Mouse (Mus musculus): ENCODE data around the gene Drg2. TPM values are rescaled to one million over a fixed set of nuclear protein-coding genes. Genes with fewer than 3 reads are reported as not detected.

Drg2 gene
- polyA plus RNA-seq (2015; fragmentation: Nextera tagmentation; extraction: Ambion mirVana): 47.6 and 52.3 TPM in 2 replicates

DNA sequence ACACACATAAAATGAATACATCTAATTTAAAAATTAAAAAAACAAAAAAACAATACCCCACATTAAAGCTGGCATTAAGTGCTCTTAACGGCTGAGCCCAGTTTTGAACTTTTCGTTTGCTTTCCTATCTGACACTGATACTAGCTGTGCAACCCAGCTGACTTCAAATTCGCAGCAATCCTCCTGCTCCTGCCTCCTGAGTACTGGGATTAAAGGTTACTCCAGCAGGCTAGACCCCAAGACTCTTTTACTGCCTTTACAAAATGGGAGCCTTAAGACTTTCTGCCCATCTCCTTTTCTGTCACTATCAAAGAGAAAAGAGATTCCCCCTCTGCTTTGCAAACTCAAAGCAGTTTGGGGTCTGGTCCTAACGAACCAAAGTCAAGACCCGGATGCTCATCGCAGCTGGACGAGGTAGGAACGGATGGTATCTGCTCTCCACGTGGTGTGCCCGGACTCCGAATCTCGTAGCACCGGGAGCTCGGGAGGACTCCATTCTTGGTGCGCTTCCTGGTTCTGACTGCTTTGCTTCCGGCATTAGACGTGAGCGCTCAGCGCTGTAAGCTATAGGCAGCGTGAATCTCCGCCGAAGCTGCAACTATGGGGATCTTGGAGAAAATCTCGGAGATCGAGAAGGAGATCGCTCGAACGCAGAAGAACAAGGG lies at the start of gene Drg2:
TSS of gene Drg2 (plus strand) at position 512 of the 665 bp plus-strand sequence.
- Histone ChIP-seq H3K36me3 (peaks cover 33% of the 10 kb centered on the region), H3K9me3 (replicated peaks) (no peaks in the 10 kb centered on the region), H3K27me3 (no peaks in the 10 kb centered on the region), H3K4me1 (replicated peaks) (peaks cover 23% of the 10 kb centered on the region), H3K9ac (peak within 1 kb of the TSS; percentile 85), H3K4me3 (replicated peaks) (peak within 1 kb of the TSS; percentile 80), H3K4me2 (peak within 1 kb of the TSS; percentile 88), H3K27ac (peak within 1 kb of the TSS; percentile 59)
- WGBS (ENCODE audit: insufficient replicate concordance): 4% methylated on average over 27 of the region's 27 CpGs
- DNase-seq (peak; percentile 75), ATAC-seq (ENCODE audit: low read depth) (peak; percentile 89)

GRCm38 (mm10) chr11:60406606-60407005 lies 47.8 kb upstream of the Drg2 start:
- ATAC-seq (ENCODE audit: low read depth) (no peak), DNase-seq (no peak)
- H3K4me2 ChIP-seq: no peak overlapping the region
- peaks cover 2% of the 10 kb centered on the region; the same call in 1 of the 2 replicates for H3K4me1 ChIP-seq (replicated peaks)
- H3K36me3 ChIP-seq: peaks cover 87% of the 10 kb centered on the region
- no peak overlapping the region for H3K9ac ChIP-seq
- WGBS (ENCODE audit: insufficient replicate concordance): 90% methylated on average over 1 of the region's 1 CpGs
- H3K9me3 ChIP-seq (replicated peaks): no peaks in the 10 kb centered on the region
- no peak overlapping the region for H3K27ac ChIP-seq
- no peaks in the 10 kb centered on the region for H3K27me3 ChIP-seq
- no peak overlapping the region for H3K4me3 ChIP-seq (replicated peaks)

DNA sequence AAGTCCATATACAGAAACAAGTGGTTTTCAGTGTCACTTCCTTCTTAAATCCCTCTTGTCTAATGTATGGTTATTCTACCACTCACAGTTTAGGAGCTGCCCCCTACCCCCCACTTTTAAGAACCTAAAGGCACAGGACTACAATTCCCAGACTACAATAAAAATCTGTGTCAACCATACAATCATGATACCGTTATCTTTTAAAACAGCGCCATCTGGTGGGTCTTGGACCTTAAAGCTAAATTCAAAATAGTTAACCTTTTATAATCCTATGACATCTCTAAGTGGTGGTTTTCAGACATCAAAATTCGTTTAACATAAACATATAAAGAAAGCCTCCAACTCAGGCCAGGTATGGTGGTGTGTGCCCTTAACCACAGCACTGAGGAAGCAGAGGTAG lies 42.2 kb upstream of the Drg2 start:
- H3K27ac ChIP-seq: no peak overlapping the region
- no peak for ATAC-seq (ENCODE audit: low read depth)
- H3K4me1 ChIP-seq (replicated peaks): peaks cover 25% of the 10 kb centered on the region
- no peak overlapping the region for H3K4me2 ChIP-seq
- no peak overlapping the region for H3K9ac ChIP-seq
- H3K9me3 ChIP-seq (replicated peaks): no peaks in the 10 kb centered on the region
- H3K27me3 ChIP-seq: no peaks in the 10 kb centered on the region
- no peak overlapping the region for H3K4me3 ChIP-seq (replicated peaks)
- peaks cover 31% of the 10 kb centered on the region for H3K36me3 ChIP-seq
- DNase-seq: peak; percentile 20
- WGBS (ENCODE audit: insufficient replicate concordance): 10% methylated on average over 3 of the region's 3 CpGs

- no peaks in the 10 kb centered on the region for H3K27me3 ChIP-seq
- peaks cover 25% of the 10 kb centered on the region for H3K4me1 ChIP-seq (replicated peaks)
- no peak overlapping the region for H3K4me3 ChIP-seq (replicated peaks)
- H3K27ac ChIP-seq: no peak overlapping the region
- H3K4me2 ChIP-seq: no peak overlapping the region
- H3K36me3 ChIP-seq: peaks cover 23% of the 10 kb centered on the region
- DNase-seq (no peak), ATAC-seq (ENCODE audit: low read depth) (no peak)
- no peak overlapping the region for H3K9ac ChIP-seq
- no peaks in the 10 kb centered on the region for H3K9me3 ChIP-seq (replicated peaks)
- WGBS (ENCODE audit: insufficient replicate concordance): 79% methylated on average over 2 of the region's 2 CpGs
These were observed 41.5 kb upstream of the Drg2 start for GRCm38 (mm10) chr11:60412921-60413320.

- Histone ChIP-seq H3K9ac (peak overlapping the region; percentile 84), H3K27me3 (no peaks in the 10 kb centered on the region), H3K9me3 (replicated peaks) (no peaks in the 10 kb centered on the region), H3K36me3 (no peaks in the 10 kb centered on the region; the same call in 1 of the 2 replicates), H3K27ac (peak overlapping the region; percentile 53; the same call in 1 of the 2 replicates), H3K4me1 (replicated peaks) (peaks cover 37% of the 10 kb centered on the region), H3K4me2 (peak overlapping the region; percentile 84), H3K4me3 (replicated peaks) (peak overlapping the region; percentile 91)
- under 1% methylated on average over 21 of the region's 21 CpGs for WGBS (ENCODE audit: insufficient replicate concordance)
- no peak for DNase-seq
- peak; percentile 32 for ATAC-seq (ENCODE audit: low read depth)
These were observed 37.8 kb upstream of the Drg2 start for GRCm38 (mm10) chr11:60416590-60416962.

- Histone ChIP-seq H3K4me3 (replicated peaks) (peak within 1 kb of the TSS; percentile 91), H3K27ac (peak within 1 kb of the TSS; percentile 89), H3K4me2 (peak within 1 kb of the TSS; percentile 89), H3K9me3 (replicated peaks) (no peaks in the 10 kb centered on the region), H3K27me3 (no peaks in the 10 kb centered on the region), H3K36me3 (no peaks in the 10 kb centered on the region; the same call in 1 of the 2 replicates), H3K9ac (peak within 1 kb of the TSS; percentile 94), H3K4me1 (replicated peaks) (peaks cover 39% of the 10 kb centered on the region)
- ATAC-seq (ENCODE audit: low read depth) (peak; percentile 95), DNase-seq (peak; percentile 99)
- under 1% methylated on average over 74 of the region's 81 CpGs for WGBS (ENCODE audit: insufficient replicate concordance)
These were observed 37.3 kb upstream of the Drg2 start, which contains the start of gene Gid4 for GRCm38 (mm10) chr11:60416963-60417716. TSS of gene Gid4 (plus strand) at chr11:60417145.

DNA sequence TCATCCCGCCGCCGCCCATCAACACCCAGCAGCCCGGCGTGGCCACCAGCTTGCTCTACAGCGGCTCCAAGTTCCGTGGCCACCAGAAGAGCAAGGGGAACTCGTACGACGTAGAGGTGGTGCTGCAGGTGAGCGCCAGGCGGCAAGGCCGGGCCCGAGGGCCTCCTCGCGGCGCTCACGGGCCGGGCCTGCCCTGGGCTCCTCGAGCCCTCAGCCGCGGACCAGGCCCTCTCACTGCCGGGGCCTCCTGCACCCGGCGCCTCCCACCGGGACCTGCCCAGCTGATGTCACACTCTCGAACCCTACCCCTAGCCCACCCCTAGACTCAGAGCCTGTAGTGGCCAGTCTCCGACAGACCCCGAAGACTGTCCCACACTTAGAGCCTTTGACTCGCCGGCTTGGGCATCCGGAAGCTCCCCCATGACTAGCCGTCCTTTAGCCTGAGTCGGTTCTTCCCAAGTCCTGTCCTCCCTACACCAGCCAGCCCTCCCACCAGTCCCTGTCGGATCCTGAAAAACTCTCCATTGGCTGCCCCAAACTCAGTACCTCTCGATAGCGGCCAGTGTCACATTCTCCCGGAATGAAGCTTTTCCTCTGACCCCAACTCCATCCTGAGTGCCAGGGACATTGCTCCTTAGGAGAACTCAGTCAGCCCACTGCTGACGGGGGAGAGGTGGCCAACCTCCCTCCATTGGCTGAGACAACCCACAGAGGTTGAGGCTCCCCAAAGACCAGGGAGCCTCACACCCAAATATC lies 36.5 kb upstream of the Drg2 start, which contains the start of gene Atpaf2:
TSS of gene Atpaf2 (minus strand) at position 741 of the 756 bp plus-strand sequence.
- peak within 1 kb of the TSS; percentile 89 for H3K27ac ChIP-seq
- peak; percentile 43 for DNase-seq
- WGBS (ENCODE audit: insufficient replicate concordance): under 1% methylated on average over 39 of the region's 39 CpGs

GRCm38 (mm10) chr11:60418473-60418803 lies 36.0 kb upstream of the Drg2 start:
- H3K9me3 ChIP-seq (replicated peaks): no peaks in the 10 kb centered on the region

More for the DNA sequence above, 36.5 kb upstream of the Drg2 start, which contains the start of gene Atpaf2:
- H3K4me1 ChIP-seq (replicated peaks): peaks cover 41% of the 10 kb centered on the region
- ATAC-seq (ENCODE audit: low read depth): peak; percentile 35
- no peaks in the 10 kb centered on the region for H3K27me3 ChIP-seq
- peak within 1 kb of the TSS; percentile 91 for H3K4me3 ChIP-seq (replicated peaks)
- H3K36me3 ChIP-seq: no peaks in the 10 kb centered on the region; the same call in 1 of the 2 replicates
- H3K9me3 ChIP-seq (replicated peaks): no peaks in the 10 kb centered on the region
- peak within 1 kb of the TSS; percentile 94 for H3K9ac ChIP-seq
- H3K4me2 ChIP-seq: peak within 1 kb of the TSS; percentile 89

DNA sequence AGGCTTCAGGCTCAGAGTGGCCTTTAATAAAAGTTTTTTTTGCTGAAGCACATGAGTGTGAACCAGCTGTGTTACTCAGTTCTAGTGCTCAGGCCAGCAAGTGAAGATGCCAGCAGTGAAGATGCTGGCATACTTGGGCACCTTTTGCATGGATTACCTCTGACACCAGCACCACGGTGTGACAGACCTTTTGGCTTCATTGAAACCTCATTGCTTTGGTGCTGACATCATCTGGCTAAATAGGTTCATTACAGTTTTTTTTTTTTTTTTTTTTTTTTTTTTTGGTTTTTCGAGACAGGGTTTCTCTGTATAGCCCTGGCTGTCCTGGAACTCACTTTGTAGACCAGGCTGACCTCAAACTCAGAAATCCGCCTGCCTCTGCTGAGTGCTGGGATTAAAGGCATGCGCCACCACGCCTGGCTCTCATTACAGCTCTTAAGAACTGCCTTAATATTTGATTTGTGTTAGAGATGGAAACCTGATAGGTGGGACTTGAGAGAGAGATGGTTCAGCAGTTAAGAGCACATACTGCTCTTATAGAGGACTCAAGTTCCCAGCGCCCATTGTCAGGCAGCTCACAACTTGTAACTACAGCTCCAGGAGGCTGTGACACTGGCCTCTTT lies 32.2 kb upstream of the Drg2 start:
- Histone ChIP-seq H3K27ac (no peak overlapping the region), H3K27me3 (no peaks in the 10 kb centered on the region), H3K4me1 (replicated peaks) (peaks cover 19% of the 10 kb centered on the region), H3K9ac (no peak overlapping the region), H3K36me3 (peaks cover 6% of the 10 kb centered on the region), H3K4me3 (replicated peaks) (no peak overlapping the region), H3K4me2 (no peak overlapping the region), H3K9me3 (replicated peaks) (no peaks in the 10 kb centered on the region)
- ATAC-seq (ENCODE audit: low read depth): no peak
- no peak for DNase-seq
- WGBS (ENCODE audit: insufficient replicate concordance): 59% methylated on average over 6 of the region's 6 CpGs

More at GRCm38 (mm10) chr11:60418473-60418803, 36.0 kb upstream of the Drg2 start:
- Histone ChIP-seq H3K9ac (peak overlapping the region; percentile 94), H3K4me3 (replicated peaks) (peak overlapping the region; percentile 91), H3K4me2 (peak overlapping the region; percentile 89), H3K27me3 (no peaks in the 10 kb centered on the region), H3K4me1 (replicated peaks) (peaks cover 41% of the 10 kb centered on the region), H3K27ac (peak overlapping the region; percentile 89), H3K36me3 (no peaks in the 10 kb centered on the region; the same call in 1 of the 2 replicates)
- ATAC-seq (ENCODE audit: low read depth): no peak
- 2% methylated on average over 6 of the region's 6 CpGs for WGBS (ENCODE audit: insufficient replicate concordance)
- peak; percentile 46 for DNase-seq

DNA sequence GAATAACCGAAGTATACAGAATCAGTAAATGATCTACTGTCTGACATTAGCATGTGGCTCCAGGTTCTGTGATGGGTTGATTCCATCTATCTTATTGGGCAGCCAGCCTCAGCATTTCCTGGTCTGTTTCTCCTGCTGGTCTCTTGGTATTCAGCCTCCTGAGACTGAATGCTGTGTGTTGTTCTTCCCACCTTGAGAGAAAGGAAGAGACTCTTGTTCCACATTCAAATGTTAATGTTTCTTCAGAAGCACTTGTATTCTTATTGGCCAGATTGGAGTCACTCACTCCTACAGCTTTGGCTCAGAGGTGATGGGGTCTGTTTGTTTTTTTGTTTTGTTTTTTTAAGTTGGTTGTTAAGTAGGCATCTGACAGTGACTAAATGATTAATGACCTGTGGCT lies 31.4 kb upstream of the Drg2 start:
- peaks cover 13% of the 10 kb centered on the region for H3K36me3 ChIP-seq
- no peak overlapping the region for H3K9ac ChIP-seq
- H3K27me3 ChIP-seq: no peaks in the 10 kb centered on the region
- peaks cover 18% of the 10 kb centered on the region for H3K4me1 ChIP-seq (replicated peaks)
- ATAC-seq (ENCODE audit: low read depth) (no peak), DNase-seq (no peak)
- 52% methylated on average over 1 of the region's 1 CpGs for WGBS (ENCODE audit: insufficient replicate concordance)
- H3K27ac ChIP-seq: no peak overlapping the region
- no peak overlapping the region for H3K4me3 ChIP-seq (replicated peaks)
- H3K4me2 ChIP-seq: no peak overlapping the region
- no peaks in the 10 kb centered on the region for H3K9me3 ChIP-seq (replicated peaks)
